Mouse (Mus musculus) CH12.LX (cell line): ENCODE results near the gene Krt28. TPM values are rescaled to one million over a fixed set of nuclear protein-coding genes. Genes with fewer than 3 reads are reported as not detected.
A peak's percentile ranks its signal among the peaks of the same experiment; 100 is the strongest.

Experiments used
- DNase-seq: peaks from one replicate; pipeline ENCODE4 v3.0.0-alpha.2; 2013; ENCODE audit errors: extremely low read depth
- H3K27ac ChIP-seq: 2 replicates; pipeline ENCODE4 v1.5.1; 2012; ENCODE audit warnings: low read depth, mild to moderate bottlenecking, control low read depth, moderate library complexity; ENCODE audit not compliant: insufficient read depth
- H3K27me3 ChIP-seq: replicated peaks from 2 replicates; pipeline ENCODE3; 2012; ENCODE audit warnings: inconsistent platforms
- H3K36me3 ChIP-seq, 2 experiments: replicated peaks in 1 of 2; 2 replicates each; pipeline versions ENCODE3 to v1.6.1; 2012; ENCODE audit warnings: inconsistent platforms in 1 of 2, low read length in 1 of 2, mild to moderate bottlenecking in 1 of 2, mixed read lengths in 1 of 2, moderate library complexity in 1 of 2; ENCODE audit not compliant: control insufficient read depth in 1 of 2, insufficient read depth in 1 of 2
- H3K4me1 ChIP-seq, 2 experiments: 2 replicates each; pipeline ENCODE4 v1.6.1; 2012; ENCODE audit warnings: inconsistent platforms in 1 of 2, moderate library complexity in 1 of 2; ENCODE audit not compliant: insufficient read depth in 2 of 2, control insufficient read depth in 1 of 2
- H3K4me2 ChIP-seq: 2 replicates; pipeline ENCODE4 v1.6.1; 2012; ENCODE audit warnings: low read depth, mild to moderate bottlenecking, control low read depth; ENCODE audit not compliant: poor library complexity, insufficient read depth, severe bottlenecking
- H3K4me3 ChIP-seq, 3 experiments: fragments of 150-350 bp in 1 of 3; sonication (generic) in 1 of 3; replicated peaks in 1 of 3; 2 replicates each; pipeline versions ENCODE3 to v1.5.1; 2011 to 2012; ENCODE audit warnings: low read depth in 2 of 3, low read length in 2 of 3, mild to moderate bottlenecking in 2 of 3, moderate library complexity in 2 of 3, control low read depth in 1 of 3, improper control_type of control experiment in 1 of 3, inconsistent platforms in 1 of 3, mixed read lengths in 1 of 3; ENCODE audit not compliant: poor library complexity in 1 of 3
- H3K79me2 ChIP-seq: replicated peaks from 2 replicates; pipeline ENCODE4 v1.6.1; 2012; ENCODE audit warnings: mild to moderate bottlenecking, moderate library complexity; ENCODE audit not compliant: control insufficient read depth, poor library complexity, insufficient read depth, severe bottlenecking; ENCODE audit errors: extremely low read depth
- H3K9ac ChIP-seq: 2 replicates; pipeline ENCODE4 v1.6.1; 2012; ENCODE audit warnings: low read depth, mild to moderate bottlenecking, control low read depth, moderate library complexity; ENCODE audit not compliant: insufficient read depth
- H3K9me3 ChIP-seq: replicated peaks from 2 replicates; pipeline ENCODE3; 2012; ENCODE audit warnings: low read length, inconsistent platforms, mixed read lengths
- BHLHE40 ChIP-seq: IDR thresholded peaks from 2 replicates; pipeline ENCODE4 v1.6.1; 2011; ENCODE audit warnings: mild to moderate bottlenecking, low read depth, low read length, improper control_type of control experiment
- CHD1 ChIP-seq: IDR thresholded peaks from 2 replicates; pipeline ENCODE4 v1.6.1; 2012; ENCODE audit warnings: low read depth, low read length, improper control_type of control experiment, inconsistent platforms
- CHD2 ChIP-seq: IDR thresholded peaks from 2 replicates; pipeline ENCODE4 v1.6.1; 2011; ENCODE audit warnings: low read length, improper control_type of control experiment
- CTCF ChIP-seq, 2 experiments: IDR thresholded peaks in 1 of 2; conservative IDR thresholded peaks in 1 of 2; 2 replicates each; pipeline ENCODE4 v1.5.1; 2011 to 2012; ENCODE audit warnings: low read depth in 2 of 2, low read length in 2 of 2, improper control_type of control experiment in 1 of 2, inconsistent platforms in 1 of 2, mild to moderate bottlenecking in 1 of 2, moderate library complexity in 1 of 2
- E2F4 ChIP-seq: IDR thresholded peaks from 2 replicates; pipeline ENCODE4 v1.6.1; 2011; ENCODE audit warnings: low read depth, low read length, improper control_type of control experiment; ENCODE audit not compliant: insufficient replicate concordance
- ELF1 ChIP-seq: IDR thresholded peaks from 2 replicates; pipeline ENCODE4 v1.6.1; 2014; ENCODE audit warnings: low read depth, mild to moderate bottlenecking, inconsistent platforms, low read length, improper control_type of control experiment
- EP300 ChIP-seq: IDR thresholded peaks from 2 replicates; pipeline ENCODE4 v1.6.1; 2011; ENCODE audit warnings: low read length, improper control_type of control experiment
- ETS1 ChIP-seq: conservative IDR thresholded peaks from 2 replicates; pipeline ENCODE4 v1.6.1; 2012; ENCODE audit warnings: low read depth, mild to moderate bottlenecking, inconsistent platforms, low read length, improper control_type of control experiment, moderate library complexity
- GABPA ChIP-seq: IDR thresholded peaks from 2 replicates; pipeline ENCODE4 v1.6.1; 2012; ENCODE audit warnings: low read depth, low read length, improper control_type of control experiment, inconsistent platforms; ENCODE audit not compliant: insufficient replicate concordance
- HCFC1 ChIP-seq: IDR thresholded peaks from 2 replicates; pipeline ENCODE4 v1.6.1; 2012; ENCODE audit warnings: low read depth, mild to moderate bottlenecking, inconsistent platforms, low read length, improper control_type of control experiment
- IRF4 ChIP-seq: IDR thresholded peaks from 2 replicates; pipeline ENCODE4 v1.6.1; 2014; ENCODE audit warnings: low read depth, mild to moderate bottlenecking, inconsistent platforms, low read length, improper control_type of control experiment
- JUN ChIP-seq: IDR thresholded peaks from 2 replicates; pipeline ENCODE4 v1.6.1; 2011; ENCODE audit warnings: low read depth, mild to moderate bottlenecking, low read length, improper control_type of control experiment, moderate library complexity; ENCODE audit not compliant: insufficient read depth
- JUND ChIP-seq: conservative IDR thresholded peaks from 2 replicates; pipeline ENCODE4 v1.6.1; 2011; ENCODE audit warnings: low read depth, low read length, improper control_type of control experiment
- MAFK ChIP-seq: IDR thresholded peaks from 2 replicates; pipeline ENCODE4 v1.6.1; 2011; ENCODE audit warnings: low read length, improper control_type of control experiment; ENCODE audit not compliant: insufficient replicate concordance
- MAX ChIP-seq: IDR thresholded peaks from 2 replicates; pipeline ENCODE4 v1.6.1; 2011; ENCODE audit warnings: low read length, improper control_type of control experiment
- MAZ ChIP-seq: IDR thresholded peaks from 2 replicates; pipeline ENCODE4 v1.6.1; 2012; ENCODE audit warnings: low read depth, mild to moderate bottlenecking, inconsistent platforms, low read length, improper control_type of control experiment, moderate library complexity
- MEF2A ChIP-seq: IDR thresholded peaks from 2 replicates; pipeline ENCODE4 v1.6.1; 2014; ENCODE audit warnings: low read depth, mild to moderate bottlenecking, inconsistent platforms, low read length, improper control_type of control experiment, borderline replicate concordance
- MXI1 ChIP-seq: IDR thresholded peaks from 2 replicates; pipeline ENCODE4 v1.6.1; 2011; ENCODE audit warnings: mild to moderate bottlenecking, low read depth, low read length, improper control_type of control experiment
- MYC ChIP-seq: IDR thresholded peaks from 2 replicates; pipeline ENCODE4 v1.6.1; 2011; ENCODE audit warnings: low read depth, mild to moderate bottlenecking, improper control_type of control experiment, low read length
- NRF1 ChIP-seq: IDR thresholded peaks from 2 replicates; pipeline ENCODE4 v1.6.1; 2014; ENCODE audit warnings: low read depth, mild to moderate bottlenecking, inconsistent platforms, low read length, improper control_type of control experiment, moderate library complexity
- PAX5 ChIP-seq: IDR thresholded peaks from 2 replicates; pipeline ENCODE4 v1.6.1; 2012; ENCODE audit warnings: low read length, inconsistent platforms, mixed read lengths
- POLR2A ChIP-seq: IDR thresholded peaks from 2 replicates; pipeline ENCODE4 v1.6.1; 2011; ENCODE audit warnings: low read depth, mild to moderate bottlenecking, improper control_type of control experiment, low read length
- POLR2AphosphoS2 ChIP-seq: IDR thresholded peaks from 2 replicates; pipeline ENCODE4 v1.6.1; 2011; ENCODE audit warnings: low read depth, low read length, improper control_type of control experiment
- RAD21 ChIP-seq: IDR thresholded peaks from 2 replicates; pipeline ENCODE4 v1.6.1; 2011; ENCODE audit warnings: low read depth, mild to moderate bottlenecking, low read length, improper control_type of control experiment, moderate library complexity
- RCOR1 ChIP-seq: conservative IDR thresholded peaks from 2 replicates; pipeline ENCODE4 v1.6.1; 2012; ENCODE audit warnings: low read depth, mild to moderate bottlenecking, inconsistent platforms, low read length, improper control_type of control experiment
- SIN3A ChIP-seq: IDR thresholded peaks from 2 replicates; pipeline ENCODE4 v1.6.1; 2012; ENCODE audit warnings: low read length, improper control_type of control experiment, inconsistent platforms
- SMC3 ChIP-seq: IDR thresholded peaks from 2 replicates; pipeline ENCODE4 v1.6.1; 2011; ENCODE audit warnings: low read depth, low read length, improper control_type of control experiment
- TBP ChIP-seq: conservative IDR thresholded peaks from 2 replicates; pipeline ENCODE4 v1.6.1; 2011; ENCODE audit warnings: low read depth, low read length, improper control_type of control experiment
- TCF12 ChIP-seq: IDR thresholded peaks from 2 replicates; pipeline ENCODE4 v1.6.1; 2014; ENCODE audit warnings: low read depth, mild to moderate bottlenecking, inconsistent platforms, low read length, improper control_type of control experiment
- UBTF ChIP-seq: IDR thresholded peaks from 2 replicates; pipeline ENCODE4 v1.6.1; 2012; ENCODE audit warnings: low read depth, mild to moderate bottlenecking, inconsistent platforms, low read length, improper control_type of control experiment, moderate library complexity
- USF1 ChIP-seq: IDR thresholded peaks from 2 replicates; pipeline ENCODE4 v1.6.1; 2014; ENCODE audit warnings: low read depth, mild to moderate bottlenecking, inconsistent platforms, low read length, improper control_type of control experiment
- USF2 ChIP-seq: conservative IDR thresholded peaks from 2 replicates; pipeline ENCODE4 v1.6.1; 2011; ENCODE audit warnings: low read depth, low read length, improper control_type of control experiment
- ZC3H11A ChIP-seq: IDR thresholded peaks from 2 replicates; pipeline ENCODE4 v1.6.1; 2012; ENCODE audit warnings: low read depth, mild to moderate bottlenecking, inconsistent platforms, low read length, improper control_type of control experiment
- ZMIZ1 ChIP-seq: IDR thresholded peaks from 2 replicates; pipeline ENCODE4 v1.6.1; 2012; ENCODE audit warnings: low read depth, mild to moderate bottlenecking, inconsistent platforms, low read length, improper control_type of control experiment
- ZNF384 ChIP-seq: IDR thresholded peaks from 2 replicates; pipeline ENCODE4 v1.6.1; 2012; ENCODE audit warnings: low read depth, low read length, improper control_type of control experiment, inconsistent platforms
- dilution Hi-C: fragments of 300-500 bp; cut with MboI; formaldehyde crosslinking; loops from 2 replicates; pipeline ENCODE4 v1.14.3; 2020; ENCODE audit warnings: low sequenced_read_pairs; ENCODE audit not compliant: extremely low pct_unique_long_range_greater_than_20kb, extremely low pct_ligation_motif_present
- in situ Hi-C: fragments of 300-500 bp; cut with MboI; formaldehyde crosslinking; loops from 3 replicates; pipeline ENCODE4 v1.14.3; 2019; ENCODE audit warnings: low sequenced_read_pairs, low pct_ligation_motif_present, low pct_unique_long_range_greater_than_20kb, mixed read lengths
- polyA plus RNA-seq: library from polyadenylated mRNA; unstranded; fragments of >175 nt; gene quantifications from 2 replicates; pipeline ENCODE4 v1.2.1, GENCODE M21; 2012; ENCODE audit warnings: low read depth; ENCODE audit not compliant: insufficient read length
- total RNA-seq, 2 experiments: library from RNA; depleted of rRNA; stranded (reverse); fragments of 300-350 nt in 1 of 2; fragments of >200 nt in 1 of 2; gene quantifications; 2 replicates each; pipeline ENCODE4 v1.2.3; 2012 to 2014

Gene Krt28
- total and polyA plus RNA-seq, 3 experiments = 0.13 to 0.14 TPM; not detected in 1

- in situ Hi-C loops (no loop called here), dilution Hi-C loops (no loop called here)
- Histone ChIP-seq H3K4me3 (peak overlapping the region; percentile 1 to 37 (median 35)), H3K4me1 (peaks cover 26 to 29% of the 10 kb centered on the region in 2 experiments), H3K27ac (peak overlapping the region; percentile 62), H3K4me2 (peak overlapping the region; percentile 94), H3K9ac (peak overlapping the region; percentile 73), H3K9me3 (no peaks in the 10 kb centered on the region), H3K36me3 (no peaks in the 10 kb centered on the region), H3K27me3 (peaks cover 46% of the 10 kb centered on the region), H3K79me2 (no peaks in the 10 kb centered on the region)
- DNase-seq = peak; percentile 46
- TF ChIP-seq POLR2A (no peak), TBP (no peak), RCOR1 (no peak; the same call in 1 of the 2 replicates), NRF1 (no peak), IRF4 (peak; percentile 33; the same call in 1 of the 2 replicates), CTCF (conservative IDR thresholded peaks at IDR 0.05 in 1 of 2, IDR thresholded peaks at IDR 0.05 in 1 of 2; ENCODE audit: low read depth in 2 of 2, low read length in 2 of 2) (peak; percentile 59 to 71), RAD21 (peak; percentile 2), SMC3 (0 out of 2 replicates have a peak, but pooled peaks have one; percentile 3), ZC3H11A (no peak), POLR2AphosphoS2 (no peak), E2F4 (no peak), CHD2 (no peak), ELF1 (no peak), ZNF384 (no peak), JUND (no peak), MYC (no peak), CHD1 (no peak; the same call in 1 of the 2 replicates), GABPA (no peak), ETS1 (no peak), UBTF (no peak), JUN (no peak), MAFK (no peak), BHLHE40 (no peak), ZMIZ1 (no peak), HCFC1 (no peak), PAX5 (no peak), MAZ (no peak), USF1 (no peak), EP300 (no peak; the same call in 1 of the 2 replicates), MXI1 (no peak), MAX (no peak; the same call in 1 of the 2 replicates), SIN3A (no peak), USF2 (no peak), MEF2A (no peak), TCF12 (no peak)
Observed at GRCm38 (mm10) chr11:99369229-99369628, 5.5 kb downstream of the Krt28 start.
